Mouse (Mus musculus) embryonic facial prominence, embryonic 11.5 days (tissue): Measurements from ENCODE around the gene Pdxdc1. TPM values are rescaled to one million over a fixed set of nuclear protein-coding genes. Genes with fewer than 3 reads are reported as not detected.
"Not testable (repeated sequence)": the region's sequence is repeated elsewhere in the genome, so short reads cannot be mapped to it uniquely, and the experiment has no call there.

Experiments
- ATAC-seq: fragments of 200-750 bp; cut with Nextera tagmentation; replicated peaks from 2 replicates; pipeline ENCODE4 v1.8.0; 2017; ENCODE audit warnings: low read depth; ENCODE audit not compliant: insufficient number of reproducible peaks, low FRiP score, low TSS enrichment
- DNase-seq: peaks from one replicate; pipeline ENCODE4 v3.0.0-alpha.2; 2015; ENCODE audit warnings: low spot score
- H3K27ac ChIP-seq: fragments of 300-500 bp; sonication (generic); replicated peaks from 2 replicates; pipeline ENCODE4 v1.5.1; 2014; ENCODE audit warnings: mild to moderate bottlenecking, low read depth, low read length, control low read depth
- H3K27me3 ChIP-seq: fragments of 300-500 bp; sonication (generic); 2 replicates; pipeline ENCODE4 v1.6.1; 2014; ENCODE audit warnings: mild to moderate bottlenecking, low read length, moderate library complexity, mixed read lengths; ENCODE audit not compliant: control insufficient read depth, insufficient read depth
- H3K36me3 ChIP-seq: fragments of 300-500 bp; sonication (generic); replicated peaks from 2 replicates; pipeline ENCODE4 v1.6.1; 2014; ENCODE audit warnings: low read depth, mild to moderate bottlenecking, low read length, moderate library complexity, mixed read lengths; ENCODE audit not compliant: control insufficient read depth, insufficient read depth
- H3K4me1 ChIP-seq: fragments of 300-500 bp; sonication (generic); 2 replicates; pipeline ENCODE4 v1.6.1; 2014; ENCODE audit warnings: low read length, mixed read lengths; ENCODE audit not compliant: control insufficient read depth, insufficient read depth
- H3K4me2 ChIP-seq: fragments of 300-500 bp; sonication (generic); 2 replicates; pipeline ENCODE4 v1.6.1; 2014; ENCODE audit warnings: low read depth, mild to moderate bottlenecking, control low read depth, low read length, moderate library complexity
- H3K4me3 ChIP-seq: fragments of 300-500 bp; sonication (generic); 2 replicates; pipeline ENCODE4 v1.5.1; 2014; ENCODE audit warnings: low read depth, low read length, control low read depth
- H3K9ac ChIP-seq: fragments of 300-500 bp; sonication (generic); replicated peaks from 2 replicates; pipeline ENCODE4 v1.6.1; 2014; ENCODE audit warnings: mild to moderate bottlenecking, control low read depth, low read length
- H3K9me3 ChIP-seq: fragments of 300-500 bp; sonication (generic); replicated peaks from 2 replicates; pipeline ENCODE4 v1.6.1; 2016; ENCODE audit warnings: mild to moderate bottlenecking, low read length, inconsistent platforms, mixed read lengths; ENCODE audit not compliant: control insufficient read depth
- WGBS: fragments of 180-500 bp; shearing (Covaris S2); extraction: QIAGEN DNeasy Blood & Tissue Kit; methylation state at CpG from one replicate; pipeline ENCODE4 v1.1.7; 2014; 5-methylcytosine and 5-hydroxymethylcytosine counted together
- polyA plus RNA-seq: library from polyadenylated mRNA; unstranded; fragments of >200 nt; fragmentation: Nextera tagmentation; extraction: Ambion mirVana; gene quantifications from 2 replicates; pipeline ENCODE4 v1.2.1, GENCODE M21; 2014

Gene Pdxdc1
- polyA plus RNA-seq, 1 experiment from 2014 or later: 91.2 TPM

DNA sequence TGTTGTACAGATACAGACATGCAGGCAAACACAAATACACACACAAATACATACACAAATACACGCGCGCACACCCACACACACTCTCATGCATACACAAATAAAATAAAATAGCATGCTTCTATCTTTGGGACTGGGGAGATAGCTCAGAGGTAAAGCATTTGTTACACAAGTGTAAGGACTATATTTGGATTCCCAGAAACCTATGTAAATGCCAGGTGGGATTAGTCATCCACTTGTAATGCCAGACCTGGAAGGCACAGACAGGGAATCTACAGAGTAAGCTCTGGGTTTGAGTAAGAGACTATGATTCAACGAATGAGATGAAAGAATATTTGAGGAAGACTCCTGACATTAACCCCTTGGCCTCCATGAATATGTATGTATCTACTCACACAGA is 27.4 kb downstream of the Pdxdc1 start:
- WGBS: 95% methylated on average over 4 of the region's 4 CpGs
- H3K9ac ChIP-seq: no peak overlapping the region
- H3K36me3 ChIP-seq: no peaks in the 10 kb centered on the region; the same call in 1 of the 2 replicates

DNA sequence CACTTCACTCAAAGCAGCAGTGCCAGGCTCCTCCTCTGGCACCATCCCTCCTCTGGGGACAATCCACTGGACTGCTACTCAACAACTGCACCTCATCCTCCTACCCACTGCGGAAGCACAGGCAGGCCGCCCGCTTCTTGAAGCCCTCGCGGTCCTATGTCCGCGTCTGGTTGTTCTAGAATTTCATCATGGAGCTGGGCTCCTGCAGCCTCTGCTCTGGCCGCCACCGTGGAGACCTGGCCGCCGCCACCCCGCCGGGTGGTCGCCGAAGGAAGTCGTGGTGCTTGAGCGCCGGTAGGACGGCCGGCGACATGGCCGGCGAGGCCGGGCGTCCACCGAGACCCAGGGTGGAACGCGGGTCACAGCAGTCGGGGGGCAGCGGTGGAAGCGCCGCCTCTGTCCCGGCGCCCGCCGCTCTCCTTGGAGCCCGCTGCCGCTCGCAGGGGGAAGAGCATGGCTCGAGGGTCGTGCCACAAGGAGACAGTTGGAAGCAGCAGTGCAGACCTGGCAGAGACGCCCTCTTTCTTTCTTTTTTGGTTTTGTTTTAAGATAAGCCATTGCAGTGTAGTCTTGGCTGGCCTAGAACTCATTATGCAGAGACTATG is 34.9 kb downstream of the Pdxdc1 start:
- peak overlapping the region; percentile 51 for H3K9ac ChIP-seq

More for the DNA sequence above, 27.4 kb downstream of the Pdxdc1 start:
- no peaks in the 10 kb centered on the region for H3K9me3 ChIP-seq
- no peak overlapping the region for H3K4me3 ChIP-seq
- no peak for DNase-seq
- no peak overlapping the region for H3K27ac ChIP-seq
- H3K4me1 ChIP-seq: no peaks in the 10 kb centered on the region
- no peak for ATAC-seq
- no peaks in the 10 kb centered on the region for H3K27me3 ChIP-seq
- no peak overlapping the region for H3K4me2 ChIP-seq

DNA sequence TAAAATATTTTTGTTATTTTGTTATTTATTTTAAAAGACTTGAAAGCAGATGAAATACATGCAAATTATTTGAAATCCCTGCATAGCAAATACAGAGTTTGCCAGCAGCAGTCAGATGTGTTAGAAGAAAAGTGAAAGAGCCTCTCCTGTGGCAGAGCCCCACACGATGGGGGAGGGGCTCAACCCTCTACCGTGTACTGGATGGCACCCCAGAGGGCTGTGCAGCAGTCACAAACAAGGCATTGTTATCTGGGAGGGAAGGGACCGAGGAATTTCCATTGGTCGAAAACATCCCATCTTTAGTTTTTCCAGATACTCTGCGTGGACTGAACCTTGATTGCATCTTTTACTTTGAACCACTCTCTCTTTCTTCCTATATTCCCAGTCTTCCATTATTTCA is 35.5 kb downstream of the Pdxdc1 start:
- not testable (repeated sequence) for H3K4me3 ChIP-seq, H3K4me1 ChIP-seq, H3K4me2 ChIP-seq, H3K9ac ChIP-seq, ATAC-seq, H3K9me3 ChIP-seq, H3K27me3 ChIP-seq, H3K27ac ChIP-seq, H3K36me3 ChIP-seq
- 9% methylated on average over 5 of the region's 5 CpGs for WGBS
- DNase-seq: peak; percentile 36

More for the DNA sequence above, 34.9 kb downstream of the Pdxdc1 start:
- no peaks in the 10 kb centered on the region for H3K4me1 ChIP-seq
- peak; percentile 56; the same call in 1 of the 2 replicates for ATAC-seq
- DNase-seq: peak; percentile 15
- H3K27me3 ChIP-seq: no peaks in the 10 kb centered on the region
- peak overlapping the region; percentile 44 for H3K4me2 ChIP-seq
- 5% methylated on average over 42 of the region's 42 CpGs for WGBS
- no peaks in the 10 kb centered on the region for H3K36me3 ChIP-seq
- H3K4me3 ChIP-seq: peak overlapping the region; percentile 30
- H3K27ac ChIP-seq: no peak overlapping the region
- no peaks in the 10 kb centered on the region for H3K9me3 ChIP-seq

DNA sequence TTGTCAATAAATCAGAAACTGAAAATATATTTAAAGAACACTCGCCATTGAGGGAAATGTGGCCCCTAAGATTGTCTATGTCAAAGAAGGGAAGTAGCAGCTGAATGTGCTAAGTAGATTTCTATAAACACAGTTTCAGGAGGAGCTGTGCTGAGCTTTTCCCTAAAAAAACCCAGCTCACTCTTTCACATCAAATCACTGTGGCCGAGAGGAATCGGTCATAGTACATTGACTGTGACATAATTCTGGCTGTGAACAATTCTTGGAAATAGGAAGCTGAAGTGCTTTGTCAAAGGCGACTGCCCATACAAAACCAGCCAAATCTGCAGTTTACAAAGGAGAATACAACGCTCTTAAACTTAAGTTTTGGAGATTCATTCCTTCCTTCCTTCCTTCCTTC is 36.3 kb downstream of the Pdxdc1 start:
- no peak for ATAC-seq
- Histone ChIP-seq H3K9me3 (no peaks in the 10 kb centered on the region), H3K4me2 (no peak overlapping the region), H3K27ac (no peak overlapping the region), H3K36me3 (no peaks in the 10 kb centered on the region), H3K4me3 (no peak overlapping the region), H3K4me1 (no peaks in the 10 kb centered on the region), H3K9ac (no peak overlapping the region), H3K27me3 (no peaks in the 10 kb centered on the region)
- 87% methylated on average over 5 of the region's 5 CpGs for whole genome bisulfite sequencing
- no peak for DNase-seq

DNA sequence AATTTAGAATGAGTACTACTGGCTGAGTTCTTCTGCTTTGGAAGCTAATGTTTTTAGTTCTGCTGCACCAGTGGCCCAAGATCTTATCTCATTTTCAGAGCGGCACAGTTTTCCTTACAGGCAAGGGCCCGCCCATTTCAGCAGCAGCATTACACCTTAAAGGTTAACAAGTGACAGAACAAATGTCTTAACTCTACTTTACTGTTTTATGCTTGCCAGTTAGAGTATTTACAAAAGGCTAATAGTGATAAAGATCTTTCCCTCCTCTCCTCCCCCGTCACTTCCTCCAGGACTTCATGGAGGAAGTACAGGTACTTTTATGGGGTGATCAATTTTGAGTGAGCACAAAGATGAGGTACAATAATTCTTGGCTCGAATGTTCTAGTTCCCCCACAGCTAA is 36.9 kb downstream of the Pdxdc1 start:
- no peak overlapping the region for H3K4me3 ChIP-seq
- WGBS: 83% methylated on average over 4 of the region's 4 CpGs
- H3K9me3 ChIP-seq: no peaks in the 10 kb centered on the region
- no peaks in the 10 kb centered on the region for H3K4me1 ChIP-seq
- DNase-seq: no peak
- ATAC-seq: no peak
- no peak overlapping the region for H3K27ac ChIP-seq
- no peaks in the 10 kb centered on the region for H3K36me3 ChIP-seq
- H3K4me2 ChIP-seq: no peak overlapping the region
- H3K27me3 ChIP-seq: no peaks in the 10 kb centered on the region
- H3K9ac ChIP-seq: no peak overlapping the region

DNA sequence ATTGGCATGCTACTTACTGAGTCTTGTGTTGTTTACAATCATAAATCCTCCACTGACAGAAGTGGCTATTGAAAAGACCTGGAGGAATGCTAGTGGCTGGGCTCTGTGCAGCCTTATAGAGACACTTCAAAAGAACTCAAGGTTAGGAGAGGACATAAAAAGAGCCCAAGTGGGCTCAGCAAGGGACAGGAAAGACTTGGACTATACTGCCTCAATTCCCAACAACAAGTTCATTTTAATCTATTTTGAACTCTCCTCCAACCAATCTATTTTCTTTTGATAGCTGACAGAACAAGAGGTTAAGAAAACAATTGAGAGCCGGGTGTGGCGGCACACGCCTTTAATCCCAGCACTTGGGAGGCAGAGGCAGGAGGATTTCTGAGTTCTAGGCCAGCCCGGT is 49.0 kb downstream of the Pdxdc1 start:
- 96% methylated on average over 4 of the region's 4 CpGs for WGBS
- H3K9me3 ChIP-seq: no peaks in the 10 kb centered on the region
- ATAC-seq: no peak
- H3K9ac ChIP-seq: no peak overlapping the region
- DNase-seq: no peak
- H3K27me3 ChIP-seq: no peaks in the 10 kb centered on the region
- H3K4me1 ChIP-seq: no peaks in the 10 kb centered on the region
- H3K4me2 ChIP-seq: no peak overlapping the region
- no peaks in the 10 kb centered on the region; the same call in 1 of the 2 replicates for H3K36me3 ChIP-seq
- no peak overlapping the region for H3K4me3 ChIP-seq
- H3K27ac ChIP-seq: no peak overlapping the region

DNA sequence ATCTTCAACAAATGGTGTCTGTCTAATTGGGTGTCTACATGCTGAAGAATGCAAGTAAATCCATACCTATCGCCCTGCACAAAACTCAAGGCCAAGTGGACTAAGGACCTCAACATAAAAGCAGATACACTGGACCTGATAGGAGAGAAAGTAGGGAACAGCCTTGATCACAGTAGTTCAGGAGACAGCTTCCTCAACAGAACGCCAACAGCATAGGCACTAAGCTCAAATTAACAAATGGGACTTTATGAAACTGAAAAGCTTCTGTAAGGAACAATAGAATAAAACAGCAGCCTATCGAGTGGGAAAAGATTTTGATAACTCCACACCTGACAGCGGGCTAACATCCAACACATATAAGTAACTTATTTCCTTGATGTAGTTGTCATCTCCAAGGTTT is 51.5 kb downstream of the Pdxdc1 start:
- no peaks in the 10 kb centered on the region for H3K4me1 ChIP-seq
- H3K4me2 ChIP-seq: no peak overlapping the region
- no peaks in the 10 kb centered on the region for H3K9me3 ChIP-seq
- no peak overlapping the region for H3K4me3 ChIP-seq
- no peak overlapping the region for H3K27ac ChIP-seq
- H3K9ac ChIP-seq: no peak overlapping the region
- no peaks in the 10 kb centered on the region for H3K27me3 ChIP-seq
- no peak for ATAC-seq
- no peaks in the 10 kb centered on the region; the same call in 1 of the 2 replicates for H3K36me3 ChIP-seq
- WGBS: 92% methylated on average over 4 of the region's 4 CpGs
- no peak for DNase-seq

DNA sequence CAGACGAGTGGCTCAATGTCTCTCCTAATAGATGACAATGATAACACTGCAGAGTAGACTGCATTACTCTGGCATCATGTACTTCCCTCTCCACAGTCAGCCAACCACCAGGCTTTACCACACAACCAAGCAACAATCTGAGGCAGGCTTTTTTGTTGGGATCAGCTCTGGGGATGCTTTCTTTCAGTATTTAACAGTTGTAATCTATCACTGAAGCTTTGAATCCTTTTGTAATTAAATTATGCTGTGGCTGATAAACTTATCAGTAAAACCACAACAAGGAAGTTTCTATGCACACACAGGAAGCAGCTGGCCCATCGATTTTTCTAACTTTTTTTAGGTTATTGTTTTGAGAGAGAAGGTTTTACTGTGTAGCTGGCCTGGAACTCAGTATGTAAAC is 54.6 kb downstream of the Pdxdc1 start:
- WGBS: 79% methylated on average over 2 of the region's 2 CpGs
- H3K4me1 ChIP-seq: no peaks in the 10 kb centered on the region
- DNase-seq (no peak), ATAC-seq (no peak)
- H3K27ac ChIP-seq: no peak overlapping the region
- no peak overlapping the region for H3K4me3 ChIP-seq
- no peak overlapping the region for H3K9ac ChIP-seq
- H3K36me3 ChIP-seq: no peaks in the 10 kb centered on the region; the same call in none of the 2 replicates
- H3K9me3 ChIP-seq: no peaks in the 10 kb centered on the region
- no peaks in the 10 kb centered on the region for H3K27me3 ChIP-seq
- no peak overlapping the region for H3K4me2 ChIP-seq
